Comparison of ENCODE assay signal across 11 mouse cellular contexts in the genomic region with DNA sequence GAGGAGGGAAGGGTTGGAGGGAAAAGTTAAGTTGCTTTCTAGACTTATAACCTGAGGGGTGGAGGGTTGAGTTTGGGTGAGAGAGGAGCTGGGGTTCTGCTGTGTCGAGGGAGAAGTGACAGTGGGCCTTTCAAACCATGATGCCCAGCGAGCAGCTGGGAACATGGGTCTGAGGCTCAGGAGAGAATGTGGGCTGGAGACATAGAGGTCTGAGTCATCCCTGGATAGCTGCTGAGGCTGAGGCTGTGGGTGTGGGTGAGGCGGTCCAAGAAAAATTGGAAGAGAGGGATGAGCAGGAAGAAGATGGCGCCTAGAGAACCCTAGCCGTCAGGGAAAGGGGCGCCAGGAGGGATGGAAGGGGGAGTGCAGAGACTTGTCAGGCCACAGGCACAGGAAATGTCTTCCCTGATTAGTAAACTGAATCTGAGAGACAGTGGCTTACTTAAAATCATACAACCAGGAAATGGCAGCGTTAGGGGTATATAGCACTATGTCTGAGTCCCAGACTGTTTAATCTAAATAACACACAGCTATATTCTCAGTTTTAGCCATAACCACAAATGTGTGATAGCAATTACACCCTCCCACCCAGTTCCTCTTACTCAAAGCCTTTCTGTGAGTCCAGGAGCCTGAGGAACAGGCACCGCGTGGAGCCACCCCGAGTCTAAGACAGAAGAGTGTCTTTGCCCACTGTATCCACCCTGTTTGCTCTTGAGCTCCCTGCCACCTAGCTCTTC. TPM values are rescaled to one million over a fixed set of nuclear protein-coding genes. Genes with fewer than 3 reads are reported as not detected.
A peak's percentile ranks its signal among the peaks of the same experiment; 100 is the strongest.
DNase-seq lines count a peak whose midpoint lies in the region; ATAC-seq and TF ChIP-seq lines count a peak whose summit lies in the region.
"Had no signal": no experiment of that assay in that cellular context is flagged by ENCODE, and none has a peak within 500 bp of the region (broad histone marks: within the 10 kb centered on the region; RNA-seq: fewer than 3 reads in every experiment).

No protein-coding gene starts in this region.

- DNase-seq in layer of hippocampus, adult 18-20 months (ENCODE audit: low spot score in 2 of 2): peak; percentile 40 to 50
- no peak for DNase-seq in layer of hippocampus, postnatal 10 days (ENCODE audit: low spot score in 2 of 2)
- DNase-seq in Muller cell, postnatal 12 days (ENCODE audit: inconsistent ontology term): peak; percentile 22
- peak; percentile 48 to 50 for DNase-seq in layer of hippocampus, postnatal 36 days
- DNase-seq in right cerebral cortex, adult 2 months (ENCODE audit: low spot score in 2 of 2): peak; percentile 68 to 73
- no peak for DNase-seq in thymus, postnatal 14 days
- DNase-seq in kidney, adult 2 months: no peak
- DNase-seq: kidney, adult 8-10 months had no signal

- TF ChIP-seq POLR2A in kidney, adult 2 months (IDR thresholded peaks at IDR 0.05; ENCODE audit: low read depth, low read length): no peak

- H3K4me1 ChIP-seq in heart, embryonic 11.5 days (ENCODE audit: control insufficient read depth, insufficient read depth, low read length): no peaks in the 10 kb centered on the region
- no peaks in the 10 kb centered on the region for H3K4me1 ChIP-seq in kidney, adult 2 months (ENCODE audit: control insufficient read depth, insufficient read depth, low read length)
- H3K4me1 ChIP-seq: heart, embryonic 12.5 days had no signal

- no peak overlapping the region for H3K9ac ChIP-seq in heart, embryonic 11.5 days (ENCODE audit: low read depth, low read length)
- H3K9ac ChIP-seq: heart, embryonic 12.5 days had no signal

- TF ChIP-seq CTCF in kidney, adult 2 months (conservative IDR thresholded peaks at IDR 0.05; ENCODE audit: insufficient read depth, insufficient read length, low read depth, low read length): no peak

- no peak for ATAC-seq in heart, embryonic 11.5 days (replicated peaks; ENCODE audit: insufficient number of reproducible peaks, low FRiP score, low TSS enrichment)

- H3K27me3 ChIP-seq in heart, embryonic 11.5 days (ENCODE audit: control insufficient read depth, insufficient read depth, low read length): peaks cover 19% of the 10 kb centered on the region
- H3K27me3 ChIP-seq in kidney, adult 2 months (replicated peaks; ENCODE audit: control insufficient read depth, insufficient read depth, low read length): no peaks in the 10 kb centered on the region; the same call in 1 of the 2 replicates

- no peak overlapping the region for H3K4me2 ChIP-seq in heart, embryonic 11.5 days
- H3K4me2 ChIP-seq: heart, embryonic 12.5 days had no signal

- H3K36me3 ChIP-seq in heart, embryonic 11.5 days (ENCODE audit: control insufficient read depth, insufficient read depth, low read length): no peaks in the 10 kb centered on the region
- H3K36me3 ChIP-seq in kidney, adult 2 months (ENCODE audit: control insufficient read depth, insufficient read depth, low read length): no peaks in the 10 kb centered on the region
- H3K36me3 ChIP-seq: heart, embryonic 12.5 days had no signal

- H3K27ac ChIP-seq in heart, embryonic 11.5 days (ENCODE audit: low read depth, low read length): no peak overlapping the region
- H3K27ac ChIP-seq in kidney, adult 2 months (ENCODE audit: insufficient read depth, low read depth, low read length): no peak overlapping the region

- H3K4me3 ChIP-seq in heart, embryonic 11.5 days (ENCODE audit: low read depth, low read length): no peak overlapping the region
- no peak overlapping the region for H3K4me3 ChIP-seq in kidney, adult 2 months (ENCODE audit: insufficient read depth, low read depth, low read length)
- H3K4me3 ChIP-seq: heart, embryonic 12.5 days had no signal

- 78% methylated on average over 10 of the region's 10 CpGs for WGBS in heart, embryonic 11.5 days (ENCODE audit: insufficient replicate concordance)
- WGBS in kidney, adult 2 months: 79% methylated on average over 10 of the region's 10 CpGs

- no peaks in the 10 kb centered on the region for H3K9me3 ChIP-seq in heart, embryonic 11.5 days (replicated peaks; ENCODE audit: control insufficient read depth, low read length)
- H3K9me3 ChIP-seq: heart, embryonic 12.5 days had no signal

RNA-seq across cellular contexts. Expression of gene Celf6, which starts 12.2 kb away (rescaled TPM):
- total RNA-seq in layer of hippocampus, adult 18-20 months (2021): 10 to 100 TPM; 29.7 to 33.2 TPM
- total RNA-seq in layer of hippocampus, postnatal 10 days (2021): 10 to 100 TPM; 36.2 to 36.4 TPM
- total RNA-seq in layer of hippocampus, postnatal 36 days (2021): 10 to 100 TPM; 28.6 to 29.8 TPM
- polyA plus RNA-seq in heart, embryonic 11.5 days (2014; fragmentation: Nextera tagmentation; extraction: Ambion mirVana): 0.07 and 0.23 TPM in 2 replicates
- polyA plus RNA-seq in kidney, adult 2 months (2012; rRNA removed): 0.18 and 0.30 TPM in 2 replicates
- total RNA-seq: liver, adult 2 months had no signal
- polyA plus RNA-seq: heart, embryonic 12.5 days; liver, adult 2 months had no signal

RNA-seq across cellular contexts. Expression of gene Parp6, which starts 27.2 kb away (rescaled TPM):
- total RNA-seq in layer of hippocampus, adult 18-20 months (2021): 100 to 1,000 TPM; 115 to 120 TPM
- 100 to 1,000 TPM; 177 to 180 TPM for total RNA-seq in layer of hippocampus, postnatal 10 days (2021)
- 100 to 1,000 TPM; 131 to 142 TPM for total RNA-seq in layer of hippocampus, postnatal 36 days (2021)
- 19.2 and 21.7 TPM in 2 replicates for polyA plus RNA-seq in heart, embryonic 11.5 days (2014; fragmentation: Nextera tagmentation; extraction: Ambion mirVana)
- 15.3 and 19.1 TPM in 2 replicates for polyA plus RNA-seq in kidney, adult 2 months (2012; rRNA removed)

RNA-seq across cellular contexts. Expression of gene Tmem202, which starts 50.2 kb away (rescaled TPM):
- total RNA-seq in layer of hippocampus, adult 18-20 months (2021): 1 to 10 TPM; 3.0 to 3.6 TPM
- total RNA-seq in layer of hippocampus, postnatal 10 days (2021): 1 to 10 TPM; 1.6 to 1.7 TPM
- 1 to 10 TPM; 2.1 to 2.7 TPM for total RNA-seq in layer of hippocampus, postnatal 36 days (2021)
- polyA plus RNA-seq in heart, embryonic 11.5 days (2014; fragmentation: Nextera tagmentation; extraction: Ambion mirVana): 0.39 and 0.41 TPM in 2 replicates
- polyA plus RNA-seq in kidney, adult 2 months (2012; rRNA removed): 0.14 TPM in 1 of 2 replicates, not detected in the other
- polyA plus RNA-seq: heart, embryonic 12.5 days; liver, adult 2 months had no signal

RNA-seq across cellular contexts. Expression of gene Hexa, which starts 50.5 kb away (rescaled TPM):
- total RNA-seq in layer of hippocampus, adult 18-20 months (2021): 10 to 100 TPM; 54.7 to 62.1 TPM
- total RNA-seq in layer of hippocampus, postnatal 10 days (2021): 10 to 100 TPM; 30.4 to 34.8 TPM
- total RNA-seq in layer of hippocampus, postnatal 36 days (2021): 10 to 100 TPM; 50.9 to 51.6 TPM
- 67.1 and 76.9 TPM in 2 replicates for polyA plus RNA-seq in heart, embryonic 11.5 days (2014; fragmentation: Nextera tagmentation; extraction: Ambion mirVana)
- 76.1 and 77.7 TPM in 2 replicates for polyA plus RNA-seq in kidney, adult 2 months (2012; rRNA removed)

Comparison
In these comparisons a context has a peak if more than half of its experiments do, and no peak if none do; other contexts are left out.
1. DNase-seq: peak in layer of hippocampus, adult 18-20 months (2 of 2), Muller cell, postnatal 12 days (single experiment), layer of hippocampus, postnatal 36 days (2 of 2) and right cerebral cortex, adult 2 months (2 of 2); none in layer of hippocampus, postnatal 10 days (0 of 2), thymus, postnatal 14 days (single experiment) and kidney, adult 2 months (single experiment).